Mouse (Mus musculus): ENCODE data around the gene Tmprss9.

GRCm38 (mm10) chr10:80858350-80858935 lies 13.2 kb upstream of the Tmprss9 start:
- TF ChIP-seq CTCF (IDR thresholded peaks at IDR 0.05; ENCODE audit: borderline replicate concordance, insufficient read depth, low read length): no peak
- no peak for TF ChIP-seq POLR2A (IDR thresholded peaks at IDR 0.05; ENCODE audit: low read depth, low read length)

Data from embryonic fibroblast, embryonic 13.5 days (primary cell).